7 mouse cellular contexts compared by ENCODE assay signal in genomic region chr11:98026570-98027296, GRCm38 (mm10). TPM values are rescaled to one million over a fixed set of nuclear protein-coding genes. Genes with fewer than 3 reads are reported as not detected.
A peak's percentile ranks its signal among the peaks of the same experiment; 100 is the strongest.
DNase-seq lines count a peak whose midpoint lies in the region; ATAC-seq and TF ChIP-seq lines count a peak whose summit lies in the region.

Gene Rpl19 (plus strand): TSS chr11:98026710.

- H3K4me3 ChIP-seq in embryonic facial prominence, embryonic 12.5 days, result peak within 1 kb of the TSS; percentile 100
- H3K4me3 ChIP-seq in kidney, adult 2 months (ENCODE audit: insufficient read depth, low read depth, low read length), result peak within 1 kb of the TSS; percentile 98
- H3K4me3 ChIP-seq in limb, embryonic 12.5 days (replicated peaks), result peak within 1 kb of the TSS; percentile 99
- H3K4me3 ChIP-seq in midbrain, embryonic 15.5 days, result peak within 1 kb of the TSS; percentile 81
- H3K4me3 ChIP-seq in spleen, adult 2 months (ENCODE audit: extremely low read depth, insufficient read depth, insufficient read length), result peak within 1 kb of the TSS; percentile 98

- peak within 1 kb of the TSS; percentile 88 for H3K4me2 ChIP-seq in embryonic facial prominence, embryonic 12.5 days (replicated peaks)
- peak within 1 kb of the TSS; percentile 82 for H3K4me2 ChIP-seq in limb, embryonic 12.5 days
- H3K4me2 ChIP-seq in midbrain, embryonic 15.5 days, result peak within 1 kb of the TSS; percentile 76

- H3K36me3 ChIP-seq in embryonic facial prominence, embryonic 12.5 days, result peaks cover 34% of the 10 kb centered on the region
- peaks cover 6% of the 10 kb centered on the region; the same call in 1 of the 2 replicates for H3K36me3 ChIP-seq in kidney, adult 2 months (ENCODE audit: control insufficient read depth, insufficient read depth, low read length)
- peaks cover 34% of the 10 kb centered on the region for H3K36me3 ChIP-seq in limb, embryonic 12.5 days
- H3K36me3 ChIP-seq in midbrain, embryonic 15.5 days (replicated peaks), result peaks cover 26% of the 10 kb centered on the region
- H3K36me3 ChIP-seq in spleen, adult 2 months (ENCODE audit: control insufficient read depth, insufficient read depth, low read length), result peaks cover 13% of the 10 kb centered on the region

- under 1% methylated on average over 69 of the region's 69 CpGs for WGBS in embryonic facial prominence, embryonic 12.5 days
- WGBS in kidney, adult 2 months, result under 1% methylated on average over 65 of the region's 69 CpGs
- WGBS in limb, embryonic 12.5 days, result under 1% methylated on average over 69 of the region's 69 CpGs
- WGBS in midbrain, embryonic 15.5 days, result under 1% methylated on average over 69 of the region's 69 CpGs
- WGBS in spleen, adult 2 months, result under 1% methylated on average over 69 of the region's 69 CpGs

- peak; percentile 97 for TF ChIP-seq POLR2A in kidney, adult 2 months (IDR thresholded peaks at IDR 0.05; ENCODE audit: low read depth, low read length)
- TF ChIP-seq POLR2A in spleen, adult 2 months (IDR thresholded peaks at IDR 0.05; ENCODE audit: low read depth, low read length), result peak; percentile 98

- no peaks in the 10 kb centered on the region for H3K9me3 ChIP-seq in embryonic facial prominence, embryonic 12.5 days
- H3K9me3 ChIP-seq in limb, embryonic 12.5 days, result no peaks in the 10 kb centered on the region
- H3K9me3 ChIP-seq in midbrain, embryonic 15.5 days, result no peaks in the 10 kb centered on the region

- peak; percentile 94 for DNase-seq in adrenal gland, postnatal 25 days
- DNase-seq in heart, adult 18-20 months, result peak; percentile 92 to 96
- peak; percentile 95 for DNase-seq in kidney, adult 2 months
- DNase-seq in spleen, adult 2 months (ENCODE audit: low read depth in 1 of 2, low spot score in 2 of 2), result peak; percentile 81 to 82

- H3K27ac ChIP-seq in embryonic facial prominence, embryonic 12.5 days, result peak within 1 kb of the TSS; percentile 85
- H3K27ac ChIP-seq in kidney, adult 2 months (ENCODE audit: insufficient read depth, low read depth, low read length), result peak within 1 kb of the TSS; percentile 92
- peak within 1 kb of the TSS; percentile 91 for H3K27ac ChIP-seq in limb, embryonic 12.5 days
- peak within 1 kb of the TSS; percentile 92 for H3K27ac ChIP-seq in midbrain, embryonic 15.5 days
- peak within 1 kb of the TSS; percentile 78 for H3K27ac ChIP-seq in spleen, adult 2 months (ENCODE audit: insufficient read depth, low read length)

- TF ChIP-seq CTCF in kidney, adult 2 months (conservative IDR thresholded peaks at IDR 0.05; ENCODE audit: insufficient read depth, insufficient read length, low read depth, low read length), result no peak
- TF ChIP-seq CTCF in spleen, adult 2 months (IDR thresholded peaks at IDR 0.05; ENCODE audit: extremely low read depth, insufficient read depth, insufficient read length, insufficient replicate concordance), result no peak

- no peaks in the 10 kb centered on the region for H3K27me3 ChIP-seq in embryonic facial prominence, embryonic 12.5 days
- no peaks in the 10 kb centered on the region for H3K27me3 ChIP-seq in kidney, adult 2 months (replicated peaks; ENCODE audit: control insufficient read depth, insufficient read depth, low read length)
- no peaks in the 10 kb centered on the region for H3K27me3 ChIP-seq in limb, embryonic 12.5 days
- no peaks in the 10 kb centered on the region for H3K27me3 ChIP-seq in midbrain, embryonic 15.5 days (replicated peaks)
- H3K27me3 ChIP-seq in spleen, adult 2 months (ENCODE audit: control insufficient read depth, insufficient read depth, low read length), result no peaks in the 10 kb centered on the region

- peak within 1 kb of the TSS; percentile 100 for H3K9ac ChIP-seq in embryonic facial prominence, embryonic 12.5 days
- peak within 1 kb of the TSS; percentile 99 for H3K9ac ChIP-seq in limb, embryonic 12.5 days (replicated peaks)
- H3K9ac ChIP-seq in midbrain, embryonic 15.5 days, result peak within 1 kb of the TSS; percentile 99

- ATAC-seq in embryonic facial prominence, embryonic 12.5 days (ENCODE audit: insufficient number of reproducible peaks, insufficient read depth, low FRiP score, low TSS enrichment), result no peak
- ATAC-seq in limb, embryonic 12.5 days (ENCODE audit: insufficient number of reproducible peaks, insufficient read depth, low FRiP score, low TSS enrichment, low read depth), result peak; percentile 63; the same call in 1 of the 2 replicates
- peak; percentile 69 for ATAC-seq in midbrain, embryonic 15.5 days (replicated peaks)

- H3K4me1 ChIP-seq in embryonic facial prominence, embryonic 12.5 days, result peaks cover 21% of the 10 kb centered on the region
- H3K4me1 ChIP-seq in kidney, adult 2 months (ENCODE audit: control insufficient read depth, insufficient read depth, low read length), result peaks cover 4% of the 10 kb centered on the region; the same call in 1 of the 2 replicates
- peaks cover 18% of the 10 kb centered on the region for H3K4me1 ChIP-seq in limb, embryonic 12.5 days (replicated peaks)
- peaks cover 27% of the 10 kb centered on the region for H3K4me1 ChIP-seq in midbrain, embryonic 15.5 days
- H3K4me1 ChIP-seq in spleen, adult 2 months (ENCODE audit: control insufficient read depth, insufficient read depth, insufficient read length), result peaks cover 7% of the 10 kb centered on the region; the same call in 1 of the 2 replicates

RNA-seq across cellular contexts. Expression of gene Rpl19, which starts in this region (rescaled TPM):
- total RNA-seq in adrenal gland, postnatal 25 days (2021), result 1,136 and 1,344 TPM in 2 replicates
- polyA plus RNA-seq in embryonic facial prominence, embryonic 12.5 days (2016; fragmentation: Nextera tagmentation; extraction: Ambion mirVana), result 942 and 959 TPM in 2 replicates
- total RNA-seq in heart, adult 18-20 months (2021), result 100 to 1,000 TPM; 537 to 590 TPM
- 503 and 653 TPM in 2 replicates for polyA plus RNA-seq in kidney, adult 2 months (2012; rRNA removed)
- polyA plus RNA-seq in limb, embryonic 12.5 days (2016; fragmentation: Nextera tagmentation; extraction: Ambion mirVana), result 1,014 and 1,051 TPM in 2 replicates
- polyA plus RNA-seq in midbrain, embryonic 15.5 days (2015; fragmentation: Nextera tagmentation; extraction: Ambion mirVana), result 622 and 634 TPM in 2 replicates
- 555 and 724 TPM in 2 replicates for polyA plus RNA-seq in spleen, adult 2 months (2012; rRNA removed)
